Mouse (Mus musculus) spleen, postnatal 36 days (tissue): ENCODE data around the gene Cdc42.
A peak's percentile ranks its signal among the peaks of the same experiment; 100 is the strongest.

Source experiments
- DNase-seq, 2 experiments: peaks; one replicate each; pipeline ENCODE4 v3.0.0; 2022; ENCODE audit warnings: low spot score in 2 of 2, mixed read lengths in 1 of 2

The Cdc42 gene

GRCm38 (mm10) chr4:137371596-137372523 lies 14.3 kb upstream of the Cdc42 start:
- no peak for DNase-seq

DNA sequence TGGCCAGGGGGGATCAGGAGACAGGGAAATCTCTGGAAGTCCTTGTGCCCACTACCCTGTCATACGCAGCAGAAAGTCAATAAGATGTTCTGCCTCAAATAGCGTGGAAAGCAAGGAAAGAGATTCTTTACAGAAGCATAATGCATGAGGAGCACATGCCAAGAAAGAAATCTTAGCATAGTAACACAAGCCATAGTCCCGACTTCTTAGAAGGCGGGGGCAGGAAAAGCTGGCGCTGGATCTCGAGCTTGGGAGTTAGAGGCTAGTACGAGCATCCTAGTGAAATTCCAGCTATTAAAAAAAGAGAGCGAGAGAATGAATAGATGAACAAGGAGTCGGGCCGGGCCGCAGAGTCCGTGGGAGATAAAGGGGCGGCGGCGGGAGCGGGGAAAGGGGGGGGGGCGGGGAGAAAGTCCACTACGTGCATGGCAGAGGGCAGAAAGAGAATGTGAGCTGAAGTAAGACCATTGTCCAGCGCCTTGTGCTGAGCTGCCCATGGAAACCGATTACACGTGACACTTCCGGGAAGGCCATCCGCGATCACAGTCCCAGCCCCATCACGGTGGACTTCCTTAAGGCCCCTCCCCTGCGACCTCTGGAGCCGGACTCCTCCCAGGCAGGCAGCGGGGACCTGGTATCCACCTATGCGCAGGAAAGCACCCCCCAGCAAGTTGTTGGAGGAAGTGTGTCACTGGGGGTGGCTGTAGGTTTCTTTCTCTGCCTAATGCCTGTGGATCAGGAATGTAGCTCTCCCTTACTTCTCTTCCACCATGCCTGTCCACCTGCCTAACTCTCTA lies 12.6 kb upstream of the Cdc42 start:
- DNase-seq: peak; percentile 44 to 52

GRCm38 (mm10) chr4:137368198-137368597 lies 10.7 kb upstream of the Cdc42 start:
- DNase-seq: no peak

DNA sequence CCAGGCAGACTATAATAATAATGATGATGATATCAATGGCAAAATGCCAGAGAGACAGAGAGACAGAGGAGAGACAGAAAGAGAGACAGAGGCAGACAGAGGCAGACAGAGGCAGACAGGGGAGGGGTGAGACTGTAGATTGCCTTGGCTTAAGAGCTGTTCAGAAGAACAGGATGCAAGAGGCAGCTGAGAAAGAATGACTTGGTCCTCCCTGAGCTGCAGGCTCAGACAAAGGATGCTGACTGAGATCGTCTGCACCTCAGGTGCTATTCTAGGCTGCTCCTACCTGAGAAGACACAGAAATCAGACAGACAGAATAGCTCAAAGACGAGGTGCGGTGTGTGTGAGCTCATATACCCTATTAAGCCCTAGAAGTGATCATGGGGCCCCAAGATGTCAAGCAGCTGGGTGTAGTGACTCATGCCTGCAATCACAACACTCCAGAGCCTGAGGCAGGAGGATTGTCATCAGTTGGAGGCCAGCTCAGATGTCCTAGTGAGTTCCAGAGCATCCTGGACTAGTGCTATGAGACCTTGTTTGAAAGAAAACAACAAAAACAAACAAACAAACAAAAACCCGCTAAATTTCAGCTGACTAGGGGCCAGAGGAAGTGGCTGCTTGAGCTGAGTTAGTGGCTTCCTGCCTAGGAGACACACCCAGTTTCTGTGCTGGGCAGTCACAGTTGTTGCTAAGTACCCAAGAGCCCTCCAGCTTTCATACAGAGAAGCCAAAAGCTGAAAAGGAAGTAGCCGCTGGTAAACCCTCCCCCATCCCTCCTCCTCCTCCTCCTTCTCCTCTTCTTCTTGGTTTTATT lies 10.0 kb upstream of the Cdc42 start:
- DNase-seq: peak; percentile 87

DNA sequence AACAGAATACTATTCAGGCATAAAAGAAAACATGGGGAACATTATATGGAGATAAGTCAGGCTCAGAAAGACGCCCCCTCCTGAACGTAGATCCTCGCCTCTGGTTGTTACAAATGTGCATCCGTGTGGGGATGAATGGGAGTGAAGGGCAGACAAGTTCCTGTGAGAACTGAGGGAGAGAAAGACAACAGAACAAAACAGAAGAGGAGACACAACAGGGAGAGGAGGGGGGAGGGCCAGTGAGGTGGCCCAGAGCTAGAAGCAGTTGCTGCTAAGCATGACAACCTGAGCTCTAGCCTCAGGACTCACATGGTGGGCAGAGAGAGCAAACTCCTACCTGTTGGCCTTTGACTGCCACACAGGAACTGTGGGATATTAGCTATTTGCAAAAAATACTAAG lies 8.6 kb upstream of the Cdc42 start:
- no peak for DNase-seq

- DNase-seq: peak; percentile 77 to 82
Measured at GRCm38 (mm10) chr4:137365356-137366062, 8.0 kb upstream of the Cdc42 start.

- DNase-seq: no peak
Measured at GRCm38 (mm10) chr4:137364826-137365225, 7.3 kb upstream of the Cdc42 start.

DNA sequence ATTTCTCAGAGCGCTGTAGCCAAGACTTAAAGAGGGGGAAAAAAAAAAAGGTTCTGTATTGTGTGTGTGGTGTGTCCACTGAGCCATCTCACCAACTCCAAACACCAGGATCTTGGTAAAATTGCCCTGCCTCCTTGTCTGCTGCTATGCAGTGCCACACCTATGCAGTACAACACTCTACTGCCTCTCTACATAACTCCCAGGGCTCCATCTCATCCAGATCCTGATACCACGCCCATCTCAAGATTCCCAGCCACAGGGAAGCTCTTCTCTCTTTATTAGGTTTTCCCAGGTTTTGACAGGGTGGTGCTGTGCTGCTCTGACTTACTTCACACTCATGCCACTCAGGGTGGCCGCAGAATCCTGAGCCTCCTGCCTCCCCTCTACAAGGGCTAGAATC lies 3.5 kb upstream of the Cdc42 start:
- DNase-seq: no peak

- DNase-seq: peak; percentile 67 to 72
Measured at GRCm38 (mm10) chr4:137358291-137359002, 927 bp upstream of the Cdc42 start.

GRCm38 (mm10) chr4:137356674-137357510 lies 628 bp downstream of the Cdc42 start:
- peak; percentile 66 to 72 for DNase-seq

GRCm38 (mm10) chr4:137350627-137351026 lies 6.9 kb downstream of the Cdc42 start:
- DNase-seq: no peak

DNA sequence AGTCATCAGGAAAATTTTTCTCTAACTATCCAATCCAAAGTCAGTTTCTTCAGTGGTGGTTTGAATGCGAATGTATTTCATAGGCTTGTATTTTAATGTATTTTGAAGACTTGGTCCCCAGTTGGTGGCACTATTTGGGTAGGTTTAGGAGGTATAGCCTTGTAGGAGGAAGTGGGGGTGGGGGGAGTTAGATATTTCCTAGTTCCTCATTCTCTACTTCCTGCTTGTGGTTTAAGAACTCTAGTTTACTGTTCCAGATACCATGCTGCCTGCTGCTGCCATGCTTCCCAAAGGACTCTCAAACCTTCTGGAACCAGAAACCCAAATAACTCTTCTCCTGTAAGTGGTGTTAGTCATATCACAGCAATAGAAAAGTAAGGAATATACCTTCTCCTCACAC lies 11.7 kb downstream of the Cdc42 start:
- DNase-seq: peak; percentile 75 to 83

DNA sequence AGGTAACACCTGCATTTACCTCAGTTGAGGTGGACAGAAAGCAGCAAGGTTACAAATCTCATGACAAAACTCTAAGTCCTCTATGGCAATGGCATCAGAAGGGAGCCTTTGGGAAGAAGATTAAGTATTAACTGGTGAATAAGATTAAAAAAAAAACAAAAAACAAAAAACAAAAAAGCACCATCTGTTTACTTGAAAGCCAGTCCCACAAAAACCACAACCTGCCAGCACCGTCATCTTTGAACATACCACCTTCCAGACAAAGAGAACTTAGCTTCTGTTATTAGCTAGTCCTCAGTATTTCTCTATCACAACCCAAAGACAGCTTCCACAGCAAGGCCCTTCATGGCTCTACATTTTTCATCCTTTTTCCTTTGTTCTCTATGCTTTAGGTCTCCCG lies 12.4 kb downstream of the Cdc42 start:
- no peak for DNase-seq

DNA sequence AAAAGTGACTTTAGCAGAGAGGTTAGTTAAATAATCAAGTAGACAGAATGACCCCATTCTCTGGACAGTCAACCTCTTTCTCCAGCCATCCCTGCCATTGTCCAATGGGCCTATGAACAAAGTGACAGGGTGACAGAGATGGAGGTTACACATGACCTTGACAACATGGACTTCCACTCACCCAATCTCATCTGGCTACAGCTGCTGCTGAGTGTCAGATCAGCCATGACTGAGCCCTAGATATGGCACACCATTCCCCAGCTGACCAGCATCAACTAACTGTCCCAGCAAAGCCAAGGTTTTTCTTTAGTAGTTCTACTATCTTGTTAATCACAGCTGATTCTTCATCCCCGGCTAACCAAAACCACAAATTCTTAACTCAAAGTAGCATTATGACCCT lies 14.7 kb downstream of the Cdc42 start:
- no peak for DNase-seq

- DNase-seq: no peak
Measured at GRCm38 (mm10) chr4:137339415-137339814, 18.1 kb downstream of the Cdc42 start.

DNA sequence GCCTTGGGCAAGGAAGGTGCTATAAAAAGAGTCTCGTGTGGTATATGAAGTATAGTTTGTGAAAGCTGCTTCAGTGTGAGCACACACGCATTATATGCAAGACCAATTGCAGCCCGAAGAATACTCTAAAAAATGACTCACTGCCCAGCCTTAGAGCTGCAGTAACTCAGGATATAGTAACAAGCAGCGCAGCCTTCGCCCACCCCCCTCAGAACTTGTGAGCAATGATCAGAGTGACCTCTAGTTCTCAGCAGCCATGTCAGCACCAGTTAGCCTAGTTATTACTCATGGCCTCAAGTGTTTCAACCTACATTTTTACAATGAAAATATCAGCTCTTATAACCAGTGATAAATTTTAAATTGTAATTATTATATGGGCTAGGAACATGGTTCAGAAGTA lies 21.1 kb downstream of the Cdc42 start:
- DNase-seq: no peak

- no peak for DNase-seq
Measured at GRCm38 (mm10) chr4:137332051-137332450, 25.5 kb downstream of the Cdc42 start.

DNA sequence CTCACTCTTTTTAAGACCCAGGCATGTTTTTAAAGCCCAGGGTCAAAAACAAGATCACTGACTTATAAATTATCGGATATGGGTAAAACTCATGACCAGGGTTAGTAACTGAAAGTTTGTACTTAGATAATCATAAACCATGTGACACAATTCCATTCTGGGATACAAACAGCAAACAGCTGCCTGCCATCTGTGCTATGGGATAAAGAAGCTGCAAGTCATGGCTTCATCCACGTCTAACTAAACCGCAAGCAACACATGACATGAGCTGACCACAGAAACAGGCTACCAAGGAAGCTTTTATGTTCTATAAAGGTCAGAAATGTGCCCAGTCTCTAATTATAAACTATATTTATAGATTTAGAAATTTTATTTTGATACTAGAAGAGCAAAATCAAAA lies 31.0 kb downstream of the Cdc42 start:
- no peak for DNase-seq

- DNase-seq: no peak
Measured at GRCm38 (mm10) chr4:137324926-137325325, 32.6 kb downstream of the Cdc42 start.
